Comparison of ENCODE assay signal across 8 mouse cellular contexts in the genomic region with DNA sequence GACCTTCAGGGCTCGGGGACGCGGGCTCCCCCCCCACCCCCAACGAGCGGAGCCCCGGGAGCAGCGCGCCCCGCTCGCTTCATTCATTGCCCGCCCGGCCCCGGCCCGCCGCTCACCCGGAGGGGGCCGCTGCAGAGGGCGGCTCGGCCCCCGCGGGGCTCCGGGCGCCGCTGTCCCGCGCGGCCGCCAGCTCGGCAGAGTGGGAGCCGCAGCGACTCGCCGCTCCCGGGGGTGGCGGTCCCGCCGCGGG. TPM values are rescaled to one million over a fixed set of nuclear protein-coding genes. Genes with fewer than 3 reads are reported as not detected.
DNase-seq lines count a peak whose midpoint lies in the region; ATAC-seq and TF ChIP-seq lines count a peak whose summit lies in the region.

No protein-coding gene starts in this region.

- peak overlapping the region; percentile 98 for H3K27ac ChIP-seq in lung, embryonic 14.5 days (ENCODE audit: low read depth)
- H3K27ac ChIP-seq in embryonic facial prominence, embryonic 14.5 days (replicated peaks; ENCODE audit: low read depth, low read length), result peak overlapping the region; percentile 95
- peak overlapping the region; percentile 98 for H3K27ac ChIP-seq in intestine, embryonic 15.5 days
- peak overlapping the region; percentile 99 for H3K27ac ChIP-seq in neural tube, embryonic 13.5 days (replicated peaks)

- H3K9me3 ChIP-seq in lung, embryonic 14.5 days (ENCODE audit: low read depth, low read length), result no peaks in the 10 kb centered on the region
- H3K9me3 ChIP-seq in embryonic facial prominence, embryonic 14.5 days (ENCODE audit: control insufficient read depth, low read length), result no peaks in the 10 kb centered on the region
- no peaks in the 10 kb centered on the region for H3K9me3 ChIP-seq in intestine, embryonic 15.5 days
- no peaks in the 10 kb centered on the region for H3K9me3 ChIP-seq in neural tube, embryonic 13.5 days

- peak overlapping the region; percentile 79 for H3K4me2 ChIP-seq in lung, embryonic 14.5 days
- H3K4me2 ChIP-seq in embryonic facial prominence, embryonic 14.5 days (ENCODE audit: low read depth, low read length), result peak overlapping the region; percentile 68
- peak overlapping the region; percentile 73 for H3K4me2 ChIP-seq in intestine, embryonic 15.5 days (replicated peaks)
- H3K4me2 ChIP-seq in neural tube, embryonic 13.5 days, result peak overlapping the region; percentile 90

- no peaks in the 10 kb centered on the region for H3K27me3 ChIP-seq in lung, embryonic 14.5 days (ENCODE audit: insufficient read depth, low read length)
- H3K27me3 ChIP-seq in embryonic facial prominence, embryonic 14.5 days (replicated peaks; ENCODE audit: control insufficient read depth, insufficient read depth, low read length), result no peaks in the 10 kb centered on the region
- no peaks in the 10 kb centered on the region for H3K27me3 ChIP-seq in intestine, embryonic 15.5 days (replicated peaks)
- 0 out of 2 replicates have a peak, but pooled peaks cover 7% of the 10 kb centered on the region for H3K27me3 ChIP-seq in neural tube, embryonic 13.5 days

- no peaks in the 10 kb centered on the region for H3K36me3 ChIP-seq in lung, embryonic 14.5 days (ENCODE audit: insufficient read depth)
- H3K36me3 ChIP-seq in embryonic facial prominence, embryonic 14.5 days (ENCODE audit: control insufficient read depth, insufficient read depth, low read length), result no peaks in the 10 kb centered on the region
- no peaks in the 10 kb centered on the region for H3K36me3 ChIP-seq in intestine, embryonic 15.5 days
- H3K36me3 ChIP-seq in neural tube, embryonic 13.5 days, result no peaks in the 10 kb centered on the region

- H3K4me1 ChIP-seq in lung, embryonic 14.5 days (ENCODE audit: insufficient read depth), result peaks cover 25% of the 10 kb centered on the region
- peaks cover 17% of the 10 kb centered on the region for H3K4me1 ChIP-seq in embryonic facial prominence, embryonic 14.5 days (ENCODE audit: control insufficient read depth, insufficient read depth, low read length)
- H3K4me1 ChIP-seq in intestine, embryonic 15.5 days (replicated peaks), result peaks cover 36% of the 10 kb centered on the region
- H3K4me1 ChIP-seq in neural tube, embryonic 13.5 days (replicated peaks), result peaks cover 37% of the 10 kb centered on the region

- peak overlapping the region; percentile 97 for H3K9ac ChIP-seq in lung, embryonic 14.5 days
- H3K9ac ChIP-seq in embryonic facial prominence, embryonic 14.5 days (ENCODE audit: low read depth, low read length), result peak overlapping the region; percentile 92
- H3K9ac ChIP-seq in intestine, embryonic 15.5 days, result peak overlapping the region; percentile 95
- H3K9ac ChIP-seq in neural tube, embryonic 13.5 days, result peak overlapping the region; percentile 88

- WGBS in lung, embryonic 14.5 days, result 0% methylated on average over 19 of the region's 38 CpGs
- WGBS in embryonic facial prominence, embryonic 14.5 days, result 0% methylated on average over 5 of the region's 38 CpGs
- under 1% methylated on average over 26 of the region's 38 CpGs for WGBS in intestine, embryonic 15.5 days
- under 1% methylated on average over 33 of the region's 38 CpGs for WGBS in neural tube, embryonic 13.5 days

- H3K4me3 ChIP-seq in lung, embryonic 14.5 days (ENCODE audit: low read depth, low read length), result peak overlapping the region; percentile 94
- H3K4me3 ChIP-seq in embryonic facial prominence, embryonic 14.5 days (ENCODE audit: low read depth, low read length), result peak overlapping the region; percentile 95
- peak overlapping the region; percentile 92 for H3K4me3 ChIP-seq in intestine, embryonic 15.5 days (replicated peaks)
- peak overlapping the region; percentile 86 for H3K4me3 ChIP-seq in neural tube, embryonic 13.5 days

- peak; percentile 45 for ATAC-seq in lung, embryonic 14.5 days (ENCODE audit: insufficient read depth)
- ATAC-seq in embryonic facial prominence, embryonic 14.5 days (ENCODE audit: low read depth), result peak; percentile 55
- ATAC-seq in intestine, embryonic 15.5 days, result peak; percentile 39
- peak; percentile 81 for ATAC-seq in neural tube, embryonic 13.5 days (ENCODE audit: low read depth)

- TF ChIP-seq CTCF in lung, embryonic 14.5 days (IDR thresholded peaks at IDR 0.05; ENCODE audit: low read depth), result no peak

- no peak for DNase-seq in lung, embryonic 14.5 days
- DNase-seq in lung, postnatal 10 days, result no peak
- no peak for DNase-seq in embryonic facial prominence, embryonic 14.5 days (ENCODE audit: low spot score)
- no peak for DNase-seq in layer of hippocampus, postnatal 14 days (ENCODE audit: low spot score in 2 of 2)
- DNase-seq in frontal cortex, adult 2 months (ENCODE audit: extremely low spot score in 1 of 2, low spot score in 1 of 2), result no peak
- DNase-seq in adrenal gland, postnatal 36 days, result no peak

RNA-seq across cellular contexts. Expression of a gene that starts 0.5 kb away (rescaled TPM):
- 37.2 and 39.8 TPM in 2 replicates for polyA plus RNA-seq in lung, embryonic 14.5 days (2014; fragmentation: Nextera tagmentation; extraction: Ambion mirVana)
- polyA plus RNA-seq in embryonic facial prominence, embryonic 14.5 days (2014; fragmentation: Nextera tagmentation; extraction: Ambion mirVana), result 17.7 TPM in 2 replicates
- polyA plus RNA-seq in intestine, embryonic 15.5 days (2015; fragmentation: Nextera tagmentation; extraction: Ambion mirVana), result 22.3 and 24.1 TPM in 2 replicates
- 12.2 and 14.3 TPM in 2 replicates for polyA plus RNA-seq in neural tube, embryonic 13.5 days (2015; fragmentation: Nextera tagmentation; extraction: Ambion mirVana)
- total RNA-seq in layer of hippocampus, postnatal 14 days (2021), result 10 to 100 TPM; 17.7 to 18.2 TPM
- polyA plus RNA-seq in frontal cortex, adult 2 months (2012; rRNA removed), result 28.7 and 35.3 TPM in 2 replicates
- 10 to 100 TPM; 48.2 to 56.2 TPM for total RNA-seq in adrenal gland, postnatal 36 days (2021)
